Mouse (Mus musculus): ENCODE measurements around the gene Kank3.

Kank3 gene

DNA sequence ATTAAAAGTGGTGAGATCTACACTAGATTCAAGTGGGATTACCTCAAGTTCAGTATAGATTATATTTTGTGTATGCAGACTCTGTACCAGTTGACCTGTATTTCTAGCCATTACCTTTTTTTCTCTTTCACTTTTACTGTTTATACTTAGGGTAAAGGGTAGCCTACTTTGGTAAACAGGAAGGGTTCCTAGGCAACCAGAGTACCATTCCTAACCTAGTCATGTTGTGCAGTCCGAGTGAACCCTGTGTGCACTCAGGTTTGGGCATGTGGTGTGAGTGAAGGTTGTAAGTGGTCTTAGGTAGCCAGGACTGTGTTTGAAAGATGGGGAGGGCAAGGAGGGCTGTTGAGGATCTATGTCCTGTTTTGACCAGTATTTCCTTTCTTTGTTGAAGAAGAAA is 41.0 kb downstream of the Kank3 start:
- DNase-seq (ENCODE audit: low read depth in 2 of 2, low spot score in 2 of 2): no peak

DNA sequence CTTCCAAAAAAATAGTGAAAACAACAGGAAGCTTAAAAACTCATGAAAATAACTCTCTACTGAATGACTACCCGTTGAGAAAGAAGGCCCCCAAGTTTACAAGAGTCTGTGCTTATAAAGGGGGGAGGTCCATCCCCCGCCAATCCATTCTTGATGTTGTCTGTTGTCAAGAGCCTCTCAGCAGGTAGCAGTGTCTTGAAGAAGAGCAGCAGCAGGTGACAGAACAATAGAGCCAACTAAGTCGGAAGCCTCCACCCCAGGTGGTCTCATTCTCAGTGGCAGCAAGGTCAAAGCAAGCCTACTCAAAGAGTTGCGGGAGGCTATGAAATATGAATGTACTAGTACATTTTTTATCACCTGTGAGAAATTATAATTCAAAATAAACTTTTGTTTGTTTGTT is 47.5 kb downstream of the Kank3 start:
- no peak for DNase-seq (ENCODE audit: low read depth in 2 of 2, low spot score in 2 of 2)

DNA sequence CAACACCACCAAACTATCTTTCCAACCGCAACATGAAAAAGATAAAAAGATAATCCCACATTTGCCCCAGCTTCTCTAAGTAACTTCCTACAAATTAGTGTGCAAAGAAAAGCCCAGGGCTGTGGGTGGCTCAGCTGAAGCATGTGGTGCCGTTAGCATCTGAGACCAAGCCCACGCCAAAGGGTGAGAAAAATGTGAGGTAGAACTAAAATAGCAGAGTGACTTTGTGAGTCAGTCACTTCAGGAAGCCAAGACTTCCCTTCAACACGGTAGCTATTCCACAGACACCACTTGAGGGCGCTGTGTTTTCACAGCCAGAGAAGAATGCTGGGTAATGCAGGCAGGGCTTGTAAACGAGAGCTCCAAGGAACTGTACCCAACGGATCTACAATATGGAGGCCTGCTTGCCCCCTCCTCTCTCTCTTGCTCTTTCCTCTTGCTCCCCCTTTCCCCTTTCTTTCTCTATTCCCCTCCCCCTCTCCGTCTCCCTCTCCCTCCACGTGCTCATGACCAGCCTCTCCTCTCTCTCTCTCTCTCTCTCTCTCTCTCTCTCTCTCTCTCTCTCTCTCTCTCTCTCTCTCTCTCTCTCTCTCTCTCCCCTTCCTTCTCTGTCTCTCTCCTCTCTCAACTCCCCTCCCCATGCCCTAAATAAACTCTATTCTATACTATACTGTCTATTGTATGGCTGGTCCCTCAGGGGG is 55.2 kb downstream of the Kank3 start:
- DNase-seq (ENCODE audit: low read depth in 2 of 2, low spot score in 2 of 2): peak; percentile 63 to 79
